Mouse (Mus musculus) liver, postnatal 0 days (tissue): Measurements from ENCODE around the gene Olfr520.

Experiments
- CTCF ChIP-seq: sonication (generic); IDR thresholded peaks from 2 replicates; pipeline ENCODE4 v1.5.1; 2016; ENCODE audit warnings: antibody characterized with exemption, low read depth
- EP300 ChIP-seq: IDR thresholded peaks from 2 replicates; pipeline ENCODE4 v1.6.1; 2016; ENCODE audit warnings: antibody characterized with exemption, low read depth, mild to moderate bottlenecking

GRCm38 (mm10) chr7:99785553-99785952 lies 55.5 kb downstream of the Olfr520 start:
- TF ChIP-seq EP300: no peak
- no peak for TF ChIP-seq CTCF
